Mouse (Mus musculus): ENCODE measurements around the gene B230307C23Rik. TPM values are rescaled to one million over a fixed set of nuclear protein-coding genes. Genes with fewer than 3 reads are reported as not detected.
"Not testable (repeated sequence)": the region's sequence is repeated elsewhere in the genome, so short reads cannot be mapped to it uniquely, and the experiment has no call there.

B230307C23Rik gene
- polyA plus RNA-seq, 1 experiment from 2014 or later: 21.9 TPM

GRCm38 (mm10) chr16:97962151-97962948, 34.8 kb upstream of the B230307C23Rik start, which contains the start of the genes C2cd2 and Zbtb21:
TSS of gene C2cd2 (minus strand) at chr16:97962598.
TSS of gene Zbtb21 (minus strand) at chr16:97962622.
- H3K27me3 ChIP-seq: no peaks in the 10 kb centered on the region
- H3K9ac ChIP-seq: peak within 1 kb of the TSS; percentile 92
- WGBS: under 1% methylated on average over 76 of the region's 78 CpGs
- peak within 1 kb of the TSS; percentile 80 for H3K4me3 ChIP-seq
- no peaks in the 10 kb centered on the region for H3K9me3 ChIP-seq
- peaks cover 20% of the 10 kb centered on the region for H3K4me1 ChIP-seq (replicated peaks)
- peak within 1 kb of the TSS; percentile 90 for H3K4me2 ChIP-seq
- H3K27ac ChIP-seq: peak within 1 kb of the TSS; percentile 98
- peak; percentile 99 for ATAC-seq (ENCODE audit: low FRiP score)
- no peaks in the 10 kb centered on the region for H3K36me3 ChIP-seq

- Histone ChIP-seq H3K4me1 (replicated peaks) (peaks cover 16% of the 10 kb centered on the region), H3K9ac (no peak overlapping the region), H3K27me3 (no peaks in the 10 kb centered on the region), H3K36me3 (no peaks in the 10 kb centered on the region), H3K4me2 (no peak overlapping the region), H3K4me3 (no peak overlapping the region), H3K9me3 (no peaks in the 10 kb centered on the region), H3K27ac (no peak overlapping the region)
- no peak for ATAC-seq (ENCODE audit: low FRiP score)
- 87% methylated on average over 3 of the region's 3 CpGs for WGBS
Measured at GRCm38 (mm10) chr16:97963956-97964540, 33.1 kb upstream of the B230307C23Rik start.

GRCm38 (mm10) chr16:97977277-97977676, 19.8 kb upstream of the B230307C23Rik start:
- Histone ChIP-seq H3K4me3 (no peak overlapping the region), H3K9me3 (no peaks in the 10 kb centered on the region), H3K27me3 (no peaks in the 10 kb centered on the region), H3K4me2 (no peak overlapping the region), H3K36me3 (no peaks in the 10 kb centered on the region), H3K27ac (no peak overlapping the region), H3K9ac (no peak overlapping the region), H3K4me1 (replicated peaks) (no peaks in the 10 kb centered on the region)
- 81% methylated on average over 1 of the region's 1 CpGs for WGBS
- ATAC-seq (ENCODE audit: low FRiP score): no peak

- H3K4me3 ChIP-seq: no peak overlapping the region
- no peaks in the 10 kb centered on the region for H3K27me3 ChIP-seq
- H3K4me2 ChIP-seq: no peak overlapping the region
- H3K36me3 ChIP-seq: no peaks in the 10 kb centered on the region
- H3K9ac ChIP-seq: no peak overlapping the region
- WGBS: 87% methylated on average over 3 of the region's 3 CpGs
- H3K9me3 ChIP-seq: no peaks in the 10 kb centered on the region
- no peak overlapping the region for H3K27ac ChIP-seq
- no peak for ATAC-seq (ENCODE audit: low FRiP score)
- H3K4me1 ChIP-seq (replicated peaks): no peaks in the 10 kb centered on the region
Measured at GRCm38 (mm10) chr16:97977722-97978121, 19.4 kb upstream of the B230307C23Rik start.

GRCm38 (mm10) chr16:97981362-97981761, 15.8 kb upstream of the B230307C23Rik start:
- no peak overlapping the region for H3K4me2 ChIP-seq
- no peaks in the 10 kb centered on the region for H3K27me3 ChIP-seq
- WGBS: 95% methylated on average over 1 of the region's 1 CpGs
- ATAC-seq (ENCODE audit: low FRiP score): no peak
- no peaks in the 10 kb centered on the region for H3K36me3 ChIP-seq
- H3K9ac ChIP-seq: no peak overlapping the region
- no peak overlapping the region for H3K4me3 ChIP-seq
- H3K27ac ChIP-seq: no peak overlapping the region
- no peaks in the 10 kb centered on the region for H3K9me3 ChIP-seq
- H3K4me1 ChIP-seq (replicated peaks): no peaks in the 10 kb centered on the region

GRCm38 (mm10) chr16:97984589-97984988, 12.5 kb upstream of the B230307C23Rik start:
- H3K27me3 ChIP-seq: no peaks in the 10 kb centered on the region
- WGBS: 72% methylated on average over 5 of the region's 5 CpGs
- no peaks in the 10 kb centered on the region for H3K9me3 ChIP-seq
- H3K4me2 ChIP-seq: no peak overlapping the region
- no peaks in the 10 kb centered on the region for H3K36me3 ChIP-seq
- no peak overlapping the region for H3K4me3 ChIP-seq
- H3K9ac ChIP-seq: no peak overlapping the region
- no peak overlapping the region for H3K27ac ChIP-seq
- ATAC-seq (ENCODE audit: low FRiP score): no peak
- H3K4me1 ChIP-seq (replicated peaks): no peaks in the 10 kb centered on the region

- Histone ChIP-seq H3K36me3 (no peaks in the 10 kb centered on the region), H3K9ac (no peak overlapping the region), H3K9me3 (no peaks in the 10 kb centered on the region), H3K27me3 (0 out of 2 replicates have a peak, but pooled peaks cover 2% of the 10 kb centered on the region), H3K4me2 (no peak overlapping the region), H3K27ac (no peak overlapping the region), H3K4me1 (replicated peaks) (peaks cover 5% of the 10 kb centered on the region), H3K4me3 (no peak overlapping the region)
- ATAC-seq (ENCODE audit: low FRiP score): no peak
- 82% methylated on average over 2 of the region's 2 CpGs for WGBS
Measured at GRCm38 (mm10) chr16:97991517-97991916, 5.6 kb upstream of the B230307C23Rik start.

- not testable (repeated sequence) for H3K9me3 ChIP-seq; ATAC-seq (ENCODE audit: low FRiP score)
Measured at GRCm38 (mm10) chr16:97992477-97992876, 4.6 kb upstream of the B230307C23Rik start.

GRCm38 (mm10) chr16:97995849-97996615, 1.1 kb upstream of the B230307C23Rik start:
- H3K4me1 ChIP-seq (replicated peaks): peaks cover 16% of the 10 kb centered on the region
- H3K9ac ChIP-seq: peak overlapping the region; percentile 70; the same call in 1 of the 2 replicates
- peaks cover 14% of the 10 kb centered on the region for H3K36me3 ChIP-seq
- no peak overlapping the region for H3K27ac ChIP-seq
- 0 out of 2 replicates have a peak, but pooled peaks cover 2% of the 10 kb centered on the region for H3K27me3 ChIP-seq
- peak overlapping the region; percentile 57 for H3K4me3 ChIP-seq
- 22% methylated on average over 1 of the region's 1 CpGs for WGBS
- ATAC-seq (ENCODE audit: low FRiP score): no peak
- 0 out of 2 replicates have a peak, but pooled peaks cover 4% of the 10 kb centered on the region for H3K9me3 ChIP-seq
- H3K4me2 ChIP-seq: peak overlapping the region; percentile 83

More at GRCm38 (mm10) chr16:97992477-97992876, 4.6 kb upstream of the B230307C23Rik start:
- H3K36me3 ChIP-seq; H3K27me3 ChIP-seq; H3K4me1 ChIP-seq (replicated peaks); H3K27ac ChIP-seq; H3K4me3 ChIP-seq; H3K4me2 ChIP-seq; H3K9ac ChIP-seq: not testable (repeated sequence)
- 79% methylated on average over 3 of the region's 3 CpGs for WGBS

- H3K27me3 ChIP-seq, H3K9me3 ChIP-seq: not testable (repeated sequence)
- H3K4me2 ChIP-seq: peak overlapping the region; percentile 83
- peak overlapping the region; percentile 66 for H3K27ac ChIP-seq
- H3K36me3 ChIP-seq: peaks cover 19% of the 10 kb centered on the region
- ATAC-seq (ENCODE audit: low FRiP score): peak; percentile 90
- H3K4me3 ChIP-seq: peak overlapping the region; percentile 57
- WGBS: under 1% methylated on average over 8 of the region's 8 CpGs
- peak overlapping the region; percentile 70 for H3K9ac ChIP-seq
- peaks cover 16% of the 10 kb centered on the region for H3K4me1 ChIP-seq (replicated peaks)
Measured at GRCm38 (mm10) chr16:97997383-97997731, 242 bp downstream of the B230307C23Rik start.

GRCm38 (mm10) chr16:98022081-98022480, 25.0 kb downstream of the B230307C23Rik start:
- Histone ChIP-seq H3K27me3 (no peaks in the 10 kb centered on the region), H3K4me2 (no peak overlapping the region), H3K4me3 (no peak overlapping the region), H3K27ac (no peak overlapping the region), H3K9me3 (peaks cover 46% of the 10 kb centered on the region), H3K9ac (no peak overlapping the region), H3K36me3 (peaks cover 45% of the 10 kb centered on the region), H3K4me1 (replicated peaks) (no peaks in the 10 kb centered on the region)
- no peak for ATAC-seq (ENCODE audit: low FRiP score)
- WGBS: 97% methylated on average over 3 of the region's 3 CpGs

GRCm38 (mm10) chr16:98022657-98023345, 25.7 kb downstream of the B230307C23Rik start:
- Histone ChIP-seq H3K27me3 (no peaks in the 10 kb centered on the region), H3K9me3 (peaks cover 39% of the 10 kb centered on the region), H3K4me3 (no peak overlapping the region), H3K4me1 (replicated peaks) (no peaks in the 10 kb centered on the region), H3K4me2 (no peak overlapping the region), H3K36me3 (peaks cover 37% of the 10 kb centered on the region), H3K9ac (no peak overlapping the region), H3K27ac (no peak overlapping the region)
- WGBS: 83% methylated on average over 2 of the region's 2 CpGs
- no peak for ATAC-seq (ENCODE audit: low FRiP score)

Measured in hindbrain, embryonic 13.5 days (tissue).